Mouse (Mus musculus) embryonic facial prominence, embryonic 13.5 days (tissue): ENCODE measurements around the gene Tmem147. TPM values are rescaled to one million over a fixed set of nuclear protein-coding genes. Genes with fewer than 3 reads are reported as not detected.
A peak's percentile ranks its signal among the peaks of the same experiment; 100 is the strongest.

Experiments used
- ATAC-seq: fragments of 200-750 bp; cut with Nextera tagmentation; 2 replicates; pipeline ENCODE4 v1.8.0; 2017; ENCODE audit warnings: low read depth; ENCODE audit not compliant: insufficient number of reproducible peaks, insufficient read depth, low FRiP score, low TSS enrichment
- H3K27ac ChIP-seq: fragments of 300-500 bp; sonication (generic); 2 replicates; pipeline ENCODE4 v1.5.1; 2015; ENCODE audit warnings: moderate library complexity, mild to moderate bottlenecking, inconsistent platforms
- H3K27me3 ChIP-seq: fragments of 300-500 bp; sonication (generic); 2 replicates; pipeline ENCODE4 v1.6.1; 2015; ENCODE audit warnings: mild to moderate bottlenecking, inconsistent platforms
- H3K36me3 ChIP-seq: fragments of 300-500 bp; sonication (generic); 2 replicates; pipeline ENCODE4 v1.6.1; 2015; ENCODE audit warnings: mild to moderate bottlenecking, inconsistent platforms
- H3K4me1 ChIP-seq: fragments of 300-500 bp; sonication (generic); 2 replicates; pipeline ENCODE4 v1.6.1; 2015; ENCODE audit warnings: inconsistent platforms
- H3K4me2 ChIP-seq: fragments of 300-500 bp; sonication (generic); 2 replicates; pipeline ENCODE4 v1.6.1; 2015; ENCODE audit warnings: moderate library complexity, mild to moderate bottlenecking, inconsistent platforms
- H3K4me3 ChIP-seq: fragments of 300-500 bp; sonication (generic); 2 replicates; pipeline ENCODE4 v1.5.1; 2015; ENCODE audit warnings: mild to moderate bottlenecking, inconsistent platforms
- H3K9ac ChIP-seq: fragments of 300-500 bp; sonication (generic); 2 replicates; pipeline ENCODE4 v1.6.1; 2015; ENCODE audit warnings: mild to moderate bottlenecking, inconsistent platforms
- H3K9me3 ChIP-seq: fragments of 300-500 bp; sonication (generic); 2 replicates; pipeline ENCODE4 v1.6.1; 2016; ENCODE audit warnings: inconsistent platforms
- WGBS: fragments of 180-500 bp; shearing (Covaris S2); methylation state at CpG from one replicate; pipeline ENCODE4 v1.1.7; 2015; ENCODE audit warnings: mixed read lengths; 5-methylcytosine and 5-hydroxymethylcytosine counted together
- polyA plus RNA-seq: library from polyadenylated mRNA; unstranded; fragments of >200 nt; fragmentation: Nextera tagmentation; extraction: Ambion mirVana; gene quantifications from 2 replicates; pipeline ENCODE4 v1.2.1, GENCODE M21; 2015

The Tmem147 gene
- polyA plus RNA-seq: 181 and 185 TPM in 2 replicates

DNA sequence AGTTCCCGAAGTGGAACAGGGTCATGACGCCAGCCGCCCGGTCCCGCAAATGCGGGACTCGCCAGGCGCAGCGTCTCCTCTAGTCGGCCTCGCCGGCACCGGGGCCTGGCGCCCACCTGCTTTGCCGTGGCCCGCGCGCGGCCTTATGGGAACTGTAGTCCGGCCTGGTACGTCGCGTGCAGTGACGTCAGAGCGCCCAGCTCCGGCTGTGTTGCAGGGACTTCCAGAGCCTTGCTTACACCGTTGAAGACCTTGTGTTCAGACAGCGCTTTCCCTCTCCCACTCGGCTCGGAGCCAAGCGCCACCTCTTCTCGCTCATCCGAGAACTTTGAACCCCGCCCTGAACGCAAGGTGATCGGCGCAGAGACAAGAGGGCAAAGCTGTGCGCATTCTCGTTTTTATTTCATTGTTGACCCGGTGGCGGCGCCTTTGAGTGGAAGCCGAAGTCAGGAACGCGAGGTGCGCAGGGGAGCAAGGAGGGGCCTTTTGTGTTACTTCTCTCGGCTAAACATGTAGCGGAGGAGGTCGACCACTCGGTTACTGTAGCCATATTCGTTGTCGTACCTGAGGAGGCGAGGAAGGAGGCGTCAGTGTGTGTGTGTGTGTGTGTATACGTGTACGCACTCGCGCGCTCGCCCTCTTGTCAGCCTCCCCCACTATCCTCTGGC, at the start of gene Tmem147:
Gene Tmem147 (minus strand): TSS at position 145 of the 668 bp plus-strand sequence.
- H3K4me2 ChIP-seq: peak within 1 kb of the TSS; percentile 78
- peak within 1 kb of the TSS; percentile 90 for H3K9ac ChIP-seq
- H3K4me3 ChIP-seq: peak within 1 kb of the TSS; percentile 80
- no peaks in the 10 kb centered on the region for H3K9me3 ChIP-seq
- H3K27ac ChIP-seq: peak within 1 kb of the TSS; percentile 89
- WGBS: under 1% methylated on average over 60 of the region's 60 CpGs
- H3K4me1 ChIP-seq: peaks cover 17% of the 10 kb centered on the region
- H3K36me3 ChIP-seq: peaks cover 30% of the 10 kb centered on the region
- ATAC-seq: peak; percentile 93
- H3K27me3 ChIP-seq: no peaks in the 10 kb centered on the region

DNA sequence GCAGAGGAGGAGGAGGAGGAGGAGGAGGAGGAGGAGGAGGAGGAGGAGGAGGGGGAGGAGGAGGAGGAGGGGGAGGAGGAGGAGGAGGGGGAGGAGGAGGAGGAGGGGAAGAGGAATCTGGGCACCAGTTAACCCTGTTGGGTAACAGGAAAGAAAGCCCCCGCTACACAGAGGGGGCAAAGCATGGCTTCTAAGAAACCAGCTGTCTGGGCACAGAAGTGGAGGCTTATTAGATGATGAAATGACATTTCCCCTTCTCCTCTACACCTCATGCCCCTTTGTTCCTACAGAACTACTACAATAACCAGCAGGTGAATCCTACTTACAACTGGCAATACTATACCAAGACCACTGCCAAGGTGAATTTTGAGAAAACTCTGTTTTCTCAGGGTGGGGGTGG, 48.6 kb upstream of the Tmem147 start:
- Histone ChIP-seq H3K9ac (no peak overlapping the region), H3K4me2 (no peak overlapping the region), H3K27ac (no peak overlapping the region), H3K4me1 (no peaks in the 10 kb centered on the region), H3K9me3 (peaks cover under 1% of the 10 kb centered on the region; the same call in 1 of the 2 replicates), H3K36me3 (no peaks in the 10 kb centered on the region), H3K4me3 (no peak overlapping the region), H3K27me3 (no peaks in the 10 kb centered on the region)
- WGBS: 69% methylated on average over 1 of the region's 1 CpGs
- ATAC-seq: no peak

DNA sequence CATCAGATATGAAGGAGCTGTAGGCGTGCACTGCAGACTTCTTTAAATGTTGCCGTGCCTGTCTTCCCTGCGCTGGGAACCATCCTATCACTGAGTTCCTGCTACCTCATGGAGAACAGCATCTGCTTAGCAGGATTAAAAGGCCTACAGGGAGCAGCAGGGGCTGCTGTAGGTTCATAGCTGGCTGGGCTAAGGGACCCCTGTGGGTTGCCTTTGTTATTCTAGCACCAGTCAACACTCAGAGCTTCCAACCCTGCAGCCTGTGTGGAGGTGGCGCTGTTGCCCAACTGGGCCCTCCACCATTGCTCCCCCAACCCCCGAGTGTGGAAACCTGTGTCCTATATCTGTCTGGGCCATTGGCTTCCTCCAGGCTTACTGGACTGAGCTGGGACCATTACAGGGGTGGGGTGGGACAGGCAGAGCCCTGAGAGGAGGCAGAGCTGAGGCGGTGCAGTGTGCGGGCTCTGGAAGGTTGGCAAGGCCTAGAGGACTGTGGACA, 47.8 kb upstream of the Tmem147 start:
- H3K27ac ChIP-seq: no peak overlapping the region
- WGBS: 51% methylated on average over 7 of the region's 7 CpGs
- H3K36me3 ChIP-seq: no peaks in the 10 kb centered on the region
- no peaks in the 10 kb centered on the region for H3K4me1 ChIP-seq
- peaks cover 2% of the 10 kb centered on the region; the same call in 1 of the 2 replicates for H3K9me3 ChIP-seq
- no peaks in the 10 kb centered on the region for H3K27me3 ChIP-seq
- no peak for ATAC-seq
- H3K9ac ChIP-seq: no peak overlapping the region
- H3K4me2 ChIP-seq: no peak overlapping the region
- no peak overlapping the region for H3K4me3 ChIP-seq

DNA sequence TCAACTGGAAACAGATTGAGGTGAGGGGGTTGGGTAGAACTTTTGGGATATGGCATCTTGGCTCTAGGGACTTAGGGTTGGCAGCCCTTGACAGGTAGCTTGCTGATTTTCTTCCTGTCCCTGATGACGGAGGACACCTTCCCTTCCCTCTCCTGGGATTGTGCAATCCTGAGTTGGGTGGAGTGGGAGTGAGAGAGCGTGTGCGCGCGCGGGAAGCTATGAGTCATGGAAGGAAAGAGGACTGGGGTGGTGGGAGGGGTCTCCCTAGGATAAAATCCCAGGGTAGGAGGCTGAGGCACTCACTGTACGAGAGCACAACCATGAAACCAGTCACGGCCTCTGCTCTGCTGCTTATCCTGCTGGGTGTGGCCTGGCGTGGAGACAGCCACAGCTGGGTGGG, 46.8 kb upstream of the Tmem147 start:
- WGBS: 82% methylated on average over 9 of the region's 9 CpGs
- no peak for ATAC-seq
- H3K36me3 ChIP-seq: no peaks in the 10 kb centered on the region
- peaks cover 2% of the 10 kb centered on the region; the same call in 1 of the 2 replicates for H3K9me3 ChIP-seq
- H3K4me3 ChIP-seq: no peak overlapping the region
- no peak overlapping the region for H3K27ac ChIP-seq
- no peak overlapping the region for H3K4me2 ChIP-seq
- H3K9ac ChIP-seq: no peak overlapping the region
- no peaks in the 10 kb centered on the region for H3K27me3 ChIP-seq
- H3K4me1 ChIP-seq: no peaks in the 10 kb centered on the region

DNA sequence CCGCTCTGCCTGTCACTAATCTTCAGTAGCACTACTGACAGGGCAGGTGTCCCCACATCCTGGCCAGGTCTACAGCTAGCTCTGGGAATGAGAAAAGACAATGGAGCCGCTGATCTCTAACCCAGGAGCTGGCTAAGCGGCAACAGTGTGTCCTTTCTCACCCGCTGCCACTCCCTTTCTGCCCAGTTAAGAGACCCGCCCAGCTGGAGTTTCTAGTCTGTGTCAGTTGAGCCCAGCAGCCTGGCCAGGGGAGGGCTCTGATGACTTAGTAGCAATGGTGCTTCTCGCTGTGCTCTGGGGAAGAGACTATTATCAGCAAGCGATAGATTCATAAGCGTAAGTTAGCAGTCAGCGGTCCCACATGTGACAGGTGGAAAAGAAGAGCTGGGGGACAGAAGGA, 39.9 kb upstream of the Tmem147 start:
- Histone ChIP-seq H3K36me3 (no peaks in the 10 kb centered on the region), H3K9ac (no peak overlapping the region), H3K4me1 (no peaks in the 10 kb centered on the region), H3K27ac (no peak overlapping the region), H3K4me3 (no peak overlapping the region), H3K4me2 (no peak overlapping the region), H3K27me3 (peaks cover 29% of the 10 kb centered on the region), H3K9me3 (peaks cover 2% of the 10 kb centered on the region; the same call in 1 of the 2 replicates)
- no peak for ATAC-seq
- WGBS: 27% methylated on average over 9 of the region's 9 CpGs

DNA sequence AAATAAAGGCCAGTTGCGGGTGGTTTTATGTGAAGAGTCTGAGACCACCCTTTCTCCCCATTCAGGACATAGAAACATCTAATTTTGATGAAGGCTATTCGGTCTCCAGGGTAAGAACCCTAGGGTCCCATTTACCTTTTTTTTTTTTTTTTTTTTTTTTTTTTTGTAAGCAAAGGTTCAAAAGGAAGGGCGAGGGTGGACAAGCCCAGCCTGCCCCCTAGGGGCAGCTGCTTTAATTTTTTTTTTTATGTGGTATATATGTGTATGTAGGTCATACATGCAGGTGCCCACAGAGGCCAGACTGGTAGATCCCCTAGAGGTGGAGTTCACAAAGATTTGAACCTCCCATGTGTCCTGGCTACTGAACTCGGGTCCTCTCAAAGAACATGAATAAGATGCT, 37.1 kb upstream of the Tmem147 start:
- 83% methylated on average over 4 of the region's 4 CpGs for WGBS
- no peak for ATAC-seq
- Histone ChIP-seq H3K9me3 (no peaks in the 10 kb centered on the region), H3K4me3 (no peak overlapping the region), H3K27me3 (peaks cover 31% of the 10 kb centered on the region), H3K36me3 (no peaks in the 10 kb centered on the region), H3K4me1 (no peaks in the 10 kb centered on the region), H3K27ac (no peak overlapping the region), H3K4me2 (no peak overlapping the region), H3K9ac (no peak overlapping the region)

DNA sequence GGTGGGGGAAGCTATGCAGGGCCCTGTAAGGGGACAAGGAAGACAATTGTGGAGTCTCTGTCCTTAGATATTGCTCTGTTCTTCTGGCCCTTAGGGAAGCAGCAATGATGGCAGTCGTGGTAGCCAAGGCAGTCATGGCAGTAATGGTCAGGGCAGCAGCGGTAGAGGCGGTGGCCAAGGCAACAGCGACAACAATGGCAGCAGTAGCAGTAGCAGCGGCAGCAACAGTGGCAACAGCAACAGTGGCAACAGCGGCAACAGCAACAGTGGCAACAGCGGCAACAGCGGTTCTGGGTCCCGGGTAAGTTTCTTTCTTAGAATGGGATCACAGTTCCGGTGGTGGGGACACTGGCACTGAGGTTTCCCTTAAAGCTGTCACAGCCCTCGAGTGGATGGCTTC, 35.8 kb upstream of the Tmem147 start:
- H3K9ac ChIP-seq: no peak overlapping the region
- WGBS: 36% methylated on average over 11 of the region's 11 CpGs
- H3K4me3 ChIP-seq: no peak overlapping the region
- H3K36me3 ChIP-seq: no peaks in the 10 kb centered on the region
- peak overlapping the region; percentile 14; the same call in 1 of the 2 replicates for H3K4me2 ChIP-seq
- H3K9me3 ChIP-seq: no peaks in the 10 kb centered on the region
- H3K4me1 ChIP-seq: no peaks in the 10 kb centered on the region
- no peak overlapping the region for H3K27ac ChIP-seq
- ATAC-seq: no peak
- peaks cover 31% of the 10 kb centered on the region for H3K27me3 ChIP-seq

DNA sequence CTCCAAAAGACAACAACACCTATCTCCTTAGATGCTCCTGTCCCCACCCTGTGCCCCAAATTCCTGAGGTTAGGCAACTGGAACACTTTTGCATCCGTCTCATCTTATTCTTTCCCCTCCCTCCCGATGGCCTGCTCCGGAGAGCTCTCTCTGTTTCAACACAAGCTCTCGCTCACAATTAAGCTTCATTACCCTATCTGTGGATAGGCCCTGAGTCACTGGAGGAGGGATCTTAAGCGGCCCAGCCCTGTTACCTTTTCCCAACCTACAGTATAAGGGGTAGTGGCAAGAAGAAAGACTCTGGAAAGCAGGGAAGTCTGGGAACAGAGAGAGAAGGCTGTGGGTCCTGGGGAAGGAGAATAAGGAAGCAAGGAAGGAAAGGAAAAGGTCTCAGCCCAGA, 34.1 kb upstream of the Tmem147 start, which contains the start of gene Dmkn:
Gene Dmkn (plus strand): TSS at position 301 of the 400 bp plus-strand sequence.
- Histone ChIP-seq H3K4me1 (no peaks in the 10 kb centered on the region), H3K9me3 (no peaks in the 10 kb centered on the region), H3K27me3 (peaks cover 17% of the 10 kb centered on the region), H3K27ac (no peak within 1 kb of the TSS), H3K36me3 (no peaks in the 10 kb centered on the region), H3K4me2 (no peak within 1 kb of the TSS), H3K9ac (no peak within 1 kb of the TSS), H3K4me3 (no peak within 1 kb of the TSS)
- no peak for ATAC-seq
- WGBS: 38% methylated on average over 5 of the region's 5 CpGs

DNA sequence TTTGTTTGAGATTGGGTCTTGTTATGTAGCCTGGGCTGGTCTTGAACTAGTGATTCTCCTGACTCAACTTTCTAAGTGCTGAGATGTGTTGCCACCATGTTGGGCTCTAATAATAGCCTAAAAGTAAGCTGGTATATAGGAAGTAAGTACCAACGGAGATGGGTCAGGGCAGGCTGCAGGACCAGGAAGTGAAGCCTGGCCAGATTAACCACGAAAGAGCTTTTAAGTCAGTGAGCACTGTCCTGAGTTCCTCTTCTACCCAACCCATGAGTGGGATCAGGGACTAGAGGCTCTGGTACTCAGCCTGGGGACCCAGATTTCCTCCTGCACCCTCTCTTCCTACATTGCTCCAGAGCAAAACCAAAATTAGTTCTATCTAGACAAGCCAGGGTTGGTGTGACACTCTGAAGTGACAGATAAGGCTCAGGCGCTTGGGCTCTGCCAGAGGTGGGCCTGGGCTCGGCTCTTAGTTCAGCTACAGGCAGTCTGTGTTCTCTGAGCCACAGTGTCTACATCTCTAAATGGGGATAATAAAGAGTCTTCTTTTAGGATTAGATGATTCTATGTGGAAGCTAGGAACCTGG, 32.5 kb upstream of the Tmem147 start:
- no peak overlapping the region for H3K4me2 ChIP-seq
- 73% methylated on average over 4 of the region's 4 CpGs for WGBS
- peaks cover 16% of the 10 kb centered on the region for H3K27me3 ChIP-seq
- no peaks in the 10 kb centered on the region for H3K36me3 ChIP-seq
- no peaks in the 10 kb centered on the region for H3K4me1 ChIP-seq
- no peak for ATAC-seq
- no peak overlapping the region for H3K27ac ChIP-seq
- no peak overlapping the region for H3K4me3 ChIP-seq
- H3K9me3 ChIP-seq: no peaks in the 10 kb centered on the region
- H3K9ac ChIP-seq: no peak overlapping the region

DNA sequence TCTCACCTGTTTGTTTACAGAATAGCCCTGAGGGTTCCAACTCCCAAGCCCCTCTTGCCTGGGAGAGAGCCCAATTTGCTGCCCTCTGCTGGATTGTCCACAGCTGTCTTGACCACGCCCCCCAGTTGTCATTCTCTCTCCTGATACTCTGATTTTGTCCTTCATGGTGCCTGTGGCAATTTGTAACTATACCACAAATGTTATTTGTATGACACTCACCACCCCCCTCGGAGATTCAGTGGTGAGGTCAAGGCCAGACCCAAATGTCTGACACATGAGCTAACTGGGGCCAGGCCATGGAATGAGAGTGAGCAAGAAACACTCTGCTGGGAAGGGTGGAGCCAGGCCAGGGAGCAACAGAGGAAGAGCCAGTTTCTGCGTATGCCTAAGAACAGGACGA, 29.5 kb upstream of the Tmem147 start:
- Histone ChIP-seq H3K27me3 (no peaks in the 10 kb centered on the region), H3K4me1 (no peaks in the 10 kb centered on the region), H3K36me3 (peaks cover 26% of the 10 kb centered on the region), H3K9ac (no peak overlapping the region), H3K4me3 (no peak overlapping the region), H3K27ac (no peak overlapping the region), H3K4me2 (no peak overlapping the region), H3K9me3 (peaks cover 5% of the 10 kb centered on the region; the same call in 1 of the 2 replicates)
- WGBS: 22% methylated on average over 4 of the region's 4 CpGs
- no peak for ATAC-seq

DNA sequence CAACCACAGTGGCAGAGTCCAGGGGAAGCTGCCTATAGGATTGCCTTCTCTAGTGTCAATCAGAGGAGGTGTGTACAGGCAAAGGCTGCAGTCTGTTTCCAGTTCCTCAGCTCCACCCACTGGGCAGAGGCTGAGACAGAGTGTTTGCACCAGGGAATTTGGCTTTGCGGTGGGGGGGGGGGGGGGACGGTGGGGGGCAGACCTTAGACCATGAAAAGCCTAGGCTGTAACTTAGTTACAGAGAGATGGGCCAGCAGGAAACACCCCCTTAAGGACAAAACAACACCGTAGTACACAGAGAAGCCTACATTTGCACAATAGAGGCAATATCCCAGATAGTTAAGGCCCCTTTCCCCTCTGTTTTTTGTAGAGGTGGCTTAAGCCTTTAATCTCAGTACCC, 27.7 kb upstream of the Tmem147 start:
- Histone ChIP-seq H3K36me3 (peaks cover 34% of the 10 kb centered on the region), H3K4me3 (no peak overlapping the region), H3K4me1 (no peaks in the 10 kb centered on the region), H3K27ac (no peak overlapping the region), H3K4me2 (no peak overlapping the region), H3K9ac (no peak overlapping the region), H3K27me3 (no peaks in the 10 kb centered on the region), H3K9me3 (peaks cover 5% of the 10 kb centered on the region; the same call in 1 of the 2 replicates)
- no peak for ATAC-seq
- 73% methylated on average over 3 of the region's 3 CpGs for WGBS
